Mouse (Mus musculus) CD4-positive, CD25-positive, alpha-beta regulatory T cell, adult 4 months (primary cell): ENCODE data around the gene Dvl1. TPM values are rescaled to one million over a fixed set of nuclear protein-coding genes. Genes with fewer than 3 reads are reported as not detected.

ENCODE experiments used
- ATAC-seq: one replicate; pipeline ENCODE4 v1.8.0; 2017
- polyA plus RNA-seq, 2 experiments: library from polyadenylated mRNA; unstranded; fragments of 100-300 nt; shearing (Covaris generic); gene quantifications; one replicate each; pipeline ENCODE4 v1.2.1; 2017

Gene Dvl1
- polyA plus RNA-seq, 2 experiments from 2014 or later, result 2.2 to 4.7 TPM

GRCm38 (mm10) chr4:155883587-155883986 is 36.4 kb downstream of the Dvl1 start:
- no peak for ATAC-seq

- no peak for ATAC-seq
These were observed 39.1 kb downstream of the Dvl1 start for GRCm38 (mm10) chr4:155886330-155886729.

GRCm38 (mm10) chr4:155887674-155888073 is 40.5 kb downstream of the Dvl1 start:
- ATAC-seq, result no peak

GRCm38 (mm10) chr4:155888181-155888580 is 41.0 kb downstream of the Dvl1 start:
- ATAC-seq, result no peak

GRCm38 (mm10) chr4:155889316-155889715 is 42.1 kb downstream of the Dvl1 start:
- ATAC-seq, result no peak

- no peak for ATAC-seq
These were observed 43.8 kb downstream of the Dvl1 start for GRCm38 (mm10) chr4:155891011-155891471.

GRCm38 (mm10) chr4:155891551-155892001 is 44.4 kb downstream of the Dvl1 start, which contains the start of the genes Pusl1 and Acap3:
Gene Pusl1 (minus strand): TSS chr4:155891781.
Gene Acap3 (plus strand): TSS chr4:155891822.
- ATAC-seq, result peak; percentile 81

GRCm38 (mm10) chr4:155892017-155892416 is 44.8 kb downstream of the Dvl1 start:
- ATAC-seq, result peak; percentile 82

GRCm38 (mm10) chr4:155892438-155893211 is 45.4 kb downstream of the Dvl1 start:
- ATAC-seq, result no peak

GRCm38 (mm10) chr4:155893212-155893690 is 46.0 kb downstream of the Dvl1 start:
- no peak for ATAC-seq

GRCm38 (mm10) chr4:155894311-155894881 is 47.2 kb downstream of the Dvl1 start:
- ATAC-seq, result no peak

- ATAC-seq, result no peak
These were observed 48.0 kb downstream of the Dvl1 start for GRCm38 (mm10) chr4:155895216-155895615.

GRCm38 (mm10) chr4:155895826-155896225 is 48.6 kb downstream of the Dvl1 start:
- ATAC-seq, result no peak

GRCm38 (mm10) chr4:155896461-155896860 is 49.3 kb downstream of the Dvl1 start:
- ATAC-seq, result no peak

- ATAC-seq, result no peak
These were observed 51.1 kb downstream of the Dvl1 start for GRCm38 (mm10) chr4:155898318-155898717.

GRCm38 (mm10) chr4:155899355-155899754 is 52.2 kb downstream of the Dvl1 start:
- ATAC-seq, result no peak

GRCm38 (mm10) chr4:155901205-155901604 is 54.0 kb downstream of the Dvl1 start:
- no peak for ATAC-seq

GRCm38 (mm10) chr4:155903246-155903645 is 56.0 kb downstream of the Dvl1 start:
- no peak for ATAC-seq

- no peak for ATAC-seq
These were observed 57.3 kb downstream of the Dvl1 start for GRCm38 (mm10) chr4:155904318-155905102.

- no peak for ATAC-seq
These were observed 58.4 kb downstream of the Dvl1 start for GRCm38 (mm10) chr4:155905634-155906033.

- no peak for ATAC-seq
These were observed 58.9 kb downstream of the Dvl1 start for GRCm38 (mm10) chr4:155906125-155906524.

GRCm38 (mm10) chr4:155907003-155907402 is 59.8 kb downstream of the Dvl1 start:
- ATAC-seq, result no peak

- no peak for ATAC-seq
These were observed 61.1 kb downstream of the Dvl1 start for GRCm38 (mm10) chr4:155908281-155908680.
